Mouse (Mus musculus) liver, embryonic 15.5 days (tissue): Measurements from ENCODE around the gene Fank1. TPM values are rescaled to one million over a fixed set of nuclear protein-coding genes. Genes with fewer than 3 reads are reported as not detected.

ENCODE experiments used
- ATAC-seq: fragments of 200-750 bp; cut with Nextera tagmentation; 2 replicates; pipeline ENCODE4 v1.8.0; 2017; ENCODE audit warnings: moderate number of reproducible peaks, mild to moderate bottlenecking, moderate library complexity; ENCODE audit not compliant: insufficient read depth
- H3K27ac ChIP-seq: fragments of 300-500 bp; sonication (generic); replicated peaks from 2 replicates; pipeline ENCODE4 v1.5.1; 2015; ENCODE audit warnings: mild to moderate bottlenecking, inconsistent platforms
- H3K27me3 ChIP-seq: fragments of 300-500 bp; sonication (generic); 2 replicates; pipeline ENCODE4 v1.6.1; 2015; ENCODE audit warnings: mild to moderate bottlenecking, inconsistent platforms
- H3K36me3 ChIP-seq: fragments of 300-500 bp; sonication (generic); replicated peaks from 2 replicates; pipeline ENCODE4 v1.6.1; 2015; ENCODE audit warnings: moderate library complexity, mild to moderate bottlenecking, inconsistent platforms
- H3K4me1 ChIP-seq: fragments of 300-500 bp; sonication (generic); replicated peaks from 2 replicates; pipeline ENCODE4 v1.6.1; 2015; ENCODE audit warnings: inconsistent platforms
- H3K4me2 ChIP-seq: fragments of 300-500 bp; sonication (generic); 2 replicates; pipeline ENCODE4 v1.6.1; 2015; ENCODE audit warnings: moderate library complexity, mild to moderate bottlenecking, inconsistent platforms
- H3K4me3 ChIP-seq: fragments of 300-500 bp; sonication (generic); replicated peaks from 2 replicates; pipeline ENCODE4 v1.5.1; 2015; ENCODE audit warnings: mild to moderate bottlenecking, inconsistent platforms
- H3K9ac ChIP-seq: fragments of 300-500 bp; sonication (generic); 2 replicates; pipeline ENCODE4 v1.6.1; 2015; ENCODE audit warnings: moderate library complexity, mild to moderate bottlenecking, inconsistent platforms
- H3K9me3 ChIP-seq: fragments of 300-500 bp; sonication (generic); replicated peaks from 2 replicates; pipeline ENCODE4 v1.6.1; 2016; ENCODE audit warnings: inconsistent platforms
- WGBS: fragments of 180-500 bp; shearing (Covaris S2); methylation state at CpG from one replicate; pipeline ENCODE4 v1.1.7; 2015; ENCODE audit warnings: mixed read lengths; ENCODE audit not compliant: insufficient replicate concordance; 5-methylcytosine and 5-hydroxymethylcytosine counted together
- polyA plus RNA-seq: library from polyadenylated mRNA; unstranded; fragments of >200 nt; fragmentation: Nextera tagmentation; extraction: Ambion mirVana; gene quantifications from 2 replicates; pipeline ENCODE4 v1.2.1, GENCODE M21; 2015

Fank1 gene
- polyA plus RNA-seq, 1 experiment from 2014 or later, result not detected

DNA sequence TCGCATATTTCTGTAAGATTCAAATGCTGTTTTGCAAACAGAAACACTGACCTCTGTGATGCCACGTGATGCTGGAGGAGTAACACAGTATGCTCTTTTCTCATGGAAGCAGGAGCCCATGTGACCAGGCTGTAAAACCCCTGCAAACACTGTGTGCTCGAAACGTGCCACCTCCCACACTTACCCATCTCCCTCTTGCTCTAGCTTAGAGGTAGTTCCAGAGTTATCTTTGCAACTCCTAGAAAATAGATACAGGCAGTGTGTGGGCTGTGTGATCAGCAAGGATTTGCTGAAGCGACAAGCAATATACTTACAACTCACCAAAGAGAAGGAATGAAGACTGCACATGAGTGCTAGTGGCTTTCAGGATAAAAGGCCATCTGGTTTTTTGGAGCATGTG, 8.1 kb upstream of the Fank1 start:
- Histone ChIP-seq H3K36me3 (no peaks in the 10 kb centered on the region), H3K27ac (no peak overlapping the region), H3K27me3 (no peaks in the 10 kb centered on the region), H3K9me3 (no peaks in the 10 kb centered on the region), H3K4me3 (no peak overlapping the region), H3K4me2 (no peak overlapping the region), H3K9ac (no peak overlapping the region), H3K4me1 (no peaks in the 10 kb centered on the region)
- ATAC-seq, result no peak
- 61% methylated on average over 5 of the region's 5 CpGs for WGBS

DNA sequence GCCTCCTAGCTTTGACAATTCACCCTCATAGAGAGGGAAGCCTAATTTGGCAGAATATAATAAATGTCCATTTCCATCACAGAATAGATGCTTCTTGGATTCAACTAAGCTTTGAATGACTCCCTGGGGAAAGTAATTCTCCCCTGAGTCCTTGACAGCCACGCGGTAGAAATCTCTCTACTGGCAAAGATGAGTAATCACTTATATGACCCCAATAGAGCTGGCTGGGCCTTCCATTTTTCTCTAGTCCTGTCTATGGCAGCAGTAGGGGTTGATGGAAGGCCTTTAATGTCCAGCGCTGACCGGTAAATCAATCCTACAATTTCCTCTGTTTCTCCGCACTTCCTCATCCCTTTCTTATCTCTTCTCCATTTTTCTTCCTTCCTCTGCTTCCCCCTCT, 1.5 kb upstream of the Fank1 start:
- Histone ChIP-seq H3K4me3 (peak overlapping the region; percentile 90; the same call in 1 of the 2 replicates), H3K9me3 (no peaks in the 10 kb centered on the region), H3K4me2 (peak overlapping the region; percentile 93), H3K36me3 (no peaks in the 10 kb centered on the region), H3K9ac (no peak overlapping the region), H3K27ac (no peak overlapping the region), H3K27me3 (no peaks in the 10 kb centered on the region), H3K4me1 (peaks cover 25% of the 10 kb centered on the region)
- 52% methylated on average over 5 of the region's 5 CpGs for WGBS
- no peak for ATAC-seq

DNA sequence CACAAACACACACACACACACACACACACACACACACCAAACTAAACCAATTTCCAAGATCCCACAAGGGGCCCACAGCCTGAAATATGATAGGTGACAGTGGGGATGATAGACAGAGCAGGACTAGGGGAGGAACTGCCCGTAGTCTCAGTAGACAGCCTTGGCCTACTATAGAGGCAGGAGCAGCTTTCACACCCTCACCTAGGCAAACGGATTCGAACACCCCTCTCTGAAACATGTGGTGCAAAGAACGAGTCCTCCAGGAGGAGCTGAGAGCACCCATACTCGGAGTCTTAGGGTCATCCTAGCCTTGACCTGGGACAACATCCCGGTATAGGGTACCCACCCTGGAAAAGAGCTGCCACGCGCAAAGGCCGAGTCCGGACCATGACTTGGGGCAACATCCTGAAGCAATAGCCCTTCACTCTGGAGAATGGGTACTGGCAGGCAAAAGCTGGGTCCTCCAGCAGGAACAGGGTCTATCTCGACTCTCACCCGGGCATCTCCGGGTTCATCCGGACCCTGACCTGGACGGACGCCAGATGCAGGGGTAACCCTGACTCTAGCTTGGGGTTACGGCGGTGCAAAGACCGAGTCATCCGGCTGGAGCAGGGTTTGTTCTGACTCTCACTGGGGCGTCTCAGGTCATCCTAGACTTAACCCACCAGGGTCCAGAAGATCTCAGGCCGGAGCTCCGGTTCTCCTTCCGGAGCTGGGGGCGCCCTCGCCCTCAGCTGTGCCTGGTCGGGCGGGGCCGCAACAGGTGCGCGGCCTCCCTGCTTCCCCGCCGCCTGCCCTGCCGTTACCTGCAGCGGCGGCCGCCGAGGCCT, 650 bp upstream of the Fank1 start:
- 4% methylated on average over 37 of the region's 38 CpGs for WGBS
- peak; percentile 82 for ATAC-seq

DNA sequence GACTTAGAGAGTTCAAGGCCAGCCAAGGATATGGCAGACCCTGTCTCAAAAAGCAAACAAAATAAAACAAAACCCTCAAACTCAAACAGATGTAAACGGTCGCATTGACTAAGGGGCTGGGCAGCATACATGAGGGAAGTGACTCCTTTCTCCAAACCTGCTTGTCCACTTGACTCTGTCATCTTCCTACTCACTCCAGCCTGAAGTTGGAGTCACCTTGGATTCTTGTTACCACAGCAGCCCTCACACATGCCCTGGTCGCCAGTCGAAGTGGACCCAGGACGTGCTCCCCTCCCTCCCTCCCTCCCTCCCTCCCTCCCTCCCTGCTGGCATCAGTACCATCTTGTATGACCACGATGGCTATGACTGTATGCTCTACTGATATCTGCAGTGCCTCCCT, 4.9 kb downstream of the Fank1 start:
- H3K9me3 ChIP-seq, result no peaks in the 10 kb centered on the region
- no peaks in the 10 kb centered on the region for H3K36me3 ChIP-seq
- H3K4me2 ChIP-seq, result no peak overlapping the region
- peaks cover 25% of the 10 kb centered on the region for H3K4me1 ChIP-seq
- no peak overlapping the region for H3K9ac ChIP-seq
- no peak overlapping the region for H3K27ac ChIP-seq
- WGBS, result 48% methylated on average over 6 of the region's 6 CpGs
- no peak overlapping the region for H3K4me3 ChIP-seq
- H3K27me3 ChIP-seq, result no peaks in the 10 kb centered on the region
- no peak for ATAC-seq

More for the DNA sequence above, 650 bp upstream of the Fank1 start:
- Histone ChIP-seq H3K4me2 (peak overlapping the region; percentile 93), H3K27ac (peak overlapping the region; percentile 68), H3K9me3 (no peaks in the 10 kb centered on the region), H3K4me1 (peaks cover 26% of the 10 kb centered on the region), H3K9ac (peak overlapping the region; percentile 74), H3K4me3 (peak overlapping the region; percentile 90), H3K36me3 (no peaks in the 10 kb centered on the region), H3K27me3 (no peaks in the 10 kb centered on the region)

DNA sequence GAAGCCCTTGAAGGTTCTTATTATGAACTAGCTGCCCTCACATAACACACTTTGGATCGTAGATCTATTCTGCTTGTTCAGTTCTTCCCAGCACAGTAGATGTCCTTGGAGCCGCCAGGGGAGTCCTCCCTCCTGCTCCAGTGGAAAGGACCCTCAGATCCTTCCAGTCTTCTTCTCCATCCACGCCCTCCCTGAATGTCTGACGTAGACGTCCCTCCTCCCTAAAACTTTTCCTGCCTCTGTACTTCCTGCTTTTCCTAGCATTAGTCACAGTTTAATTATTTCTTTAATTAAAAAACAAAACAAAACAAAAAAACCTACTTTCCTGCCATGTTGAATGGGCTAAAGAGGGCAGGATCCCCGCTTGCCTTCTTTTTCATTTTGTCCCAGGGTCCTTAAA, 5.3 kb downstream of the Fank1 start:
- Histone ChIP-seq H3K9me3 (no peaks in the 10 kb centered on the region), H3K27me3 (no peaks in the 10 kb centered on the region), H3K4me1 (peaks cover 22% of the 10 kb centered on the region), H3K9ac (no peak overlapping the region), H3K36me3 (no peaks in the 10 kb centered on the region), H3K4me2 (no peak overlapping the region), H3K4me3 (no peak overlapping the region), H3K27ac (no peak overlapping the region)
- WGBS, result 63% methylated on average over 6 of the region's 6 CpGs
- no peak for ATAC-seq

DNA sequence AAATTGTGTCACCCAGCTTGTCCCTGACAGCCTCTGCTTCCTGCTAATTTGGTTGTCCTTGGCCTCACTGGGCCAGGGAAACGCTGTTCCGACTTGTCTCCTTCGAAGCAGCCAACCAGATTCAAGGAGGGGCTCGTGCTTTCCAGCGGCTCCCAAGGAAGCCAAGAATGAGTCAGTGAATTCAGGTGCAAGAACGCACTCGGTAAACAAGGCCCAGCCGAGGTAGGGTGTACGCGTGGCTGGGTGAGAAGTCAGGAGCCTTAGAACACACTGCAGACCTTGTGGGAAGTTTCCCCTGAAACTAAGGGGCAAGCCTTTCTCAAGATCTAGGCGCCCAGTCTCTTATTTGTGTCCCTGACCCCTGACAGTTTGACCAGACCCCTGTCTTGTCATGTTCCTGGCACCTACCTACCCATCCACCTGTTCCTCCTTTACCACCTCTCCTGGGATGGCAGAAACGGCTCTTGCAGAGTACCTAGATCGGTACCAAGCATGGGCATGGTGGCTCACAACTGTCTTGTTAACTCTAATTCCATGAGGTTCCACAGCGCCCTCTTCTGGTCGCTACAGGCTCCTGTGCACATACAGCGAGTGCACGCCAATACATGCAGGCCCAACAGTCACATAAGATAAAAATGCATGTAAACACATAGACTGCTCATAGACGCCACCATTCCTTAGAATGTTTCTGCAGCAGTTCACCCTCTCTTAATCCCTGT, 6.2 kb downstream of the Fank1 start, which contains the start of gene Dhx32:
Dhx32 (minus strand) TSS at position 10 of the 719 bp plus-strand sequence.
- WGBS, result 21% methylated on average over 18 of the region's 18 CpGs
- peak within 1 kb of the TSS; percentile 16 for H3K4me3 ChIP-seq

DNA sequence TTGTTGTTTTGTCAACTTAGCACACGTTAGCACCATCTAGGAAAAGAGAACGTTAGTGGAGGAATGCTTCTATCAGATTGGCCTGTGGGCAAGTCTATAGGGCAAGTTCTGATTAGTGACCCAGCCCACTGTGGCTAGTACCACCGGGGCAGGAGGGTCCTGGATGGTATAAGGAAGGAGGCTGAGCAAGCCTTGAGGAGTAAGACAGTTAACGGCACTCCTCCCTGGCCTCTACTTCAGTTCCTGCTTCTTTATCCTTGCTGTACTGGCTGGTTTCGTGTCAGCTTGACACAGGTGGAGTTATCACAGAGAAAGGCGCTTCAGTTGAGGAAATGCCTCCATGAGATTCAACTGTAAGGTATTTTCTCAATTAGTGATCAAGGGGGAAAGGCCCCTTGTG, 10.9 kb downstream of the Fank1 start:
- Histone ChIP-seq H3K27me3 (no peaks in the 10 kb centered on the region), H3K4me2 (no peak overlapping the region), H3K4me3 (no peak overlapping the region), H3K4me1 (peaks cover 5% of the 10 kb centered on the region; the same call in 1 of the 2 replicates), H3K9ac (no peak overlapping the region), H3K27ac (no peak overlapping the region), H3K36me3 (no peaks in the 10 kb centered on the region), H3K9me3 (no peaks in the 10 kb centered on the region)
- no peak for ATAC-seq
- WGBS, result 39% methylated on average over 6 of the region's 6 CpGs

More for the DNA sequence above, 6.2 kb downstream of the Fank1 start, which contains the start of gene Dhx32:
- Histone ChIP-seq H3K4me1 (peaks cover 13% of the 10 kb centered on the region; the same call in 1 of the 2 replicates), H3K9me3 (no peaks in the 10 kb centered on the region), H3K36me3 (no peaks in the 10 kb centered on the region), H3K27me3 (no peaks in the 10 kb centered on the region), H3K27ac (peak within 1 kb of the TSS; percentile 35; the same call in 1 of the 2 replicates), H3K9ac (peak within 1 kb of the TSS; percentile 29; the same call in 1 of the 2 replicates), H3K4me2 (peak within 1 kb of the TSS; percentile 48)
- peak; percentile 85 for ATAC-seq

DNA sequence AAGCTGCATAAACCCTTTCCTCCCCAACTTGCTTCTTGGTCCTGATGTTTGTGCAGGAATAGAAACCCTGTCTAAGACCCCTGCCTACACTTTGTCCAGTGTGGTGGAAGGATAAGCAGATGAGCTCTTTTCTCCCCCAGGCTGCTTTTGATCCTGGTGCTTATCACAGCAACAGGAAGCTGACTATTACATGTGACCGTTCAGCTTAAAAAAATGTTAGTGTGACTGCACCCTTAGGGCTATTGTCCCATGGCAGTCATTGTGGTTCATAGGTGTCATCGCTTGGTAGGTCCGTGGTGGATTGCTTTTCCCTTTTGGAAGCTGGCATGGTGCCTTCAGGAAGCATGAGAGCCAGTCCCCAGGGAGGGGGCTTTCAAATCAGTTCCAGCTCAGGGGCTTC, 11.5 kb downstream of the Fank1 start:
- Histone ChIP-seq H3K9me3 (no peaks in the 10 kb centered on the region), H3K27me3 (no peaks in the 10 kb centered on the region), H3K4me2 (no peak overlapping the region), H3K4me3 (no peak overlapping the region), H3K36me3 (no peaks in the 10 kb centered on the region), H3K9ac (no peak overlapping the region), H3K27ac (no peak overlapping the region), H3K4me1 (no peaks in the 10 kb centered on the region)
- no peak for ATAC-seq
- WGBS, result 41% methylated on average over 3 of the region's 3 CpGs

DNA sequence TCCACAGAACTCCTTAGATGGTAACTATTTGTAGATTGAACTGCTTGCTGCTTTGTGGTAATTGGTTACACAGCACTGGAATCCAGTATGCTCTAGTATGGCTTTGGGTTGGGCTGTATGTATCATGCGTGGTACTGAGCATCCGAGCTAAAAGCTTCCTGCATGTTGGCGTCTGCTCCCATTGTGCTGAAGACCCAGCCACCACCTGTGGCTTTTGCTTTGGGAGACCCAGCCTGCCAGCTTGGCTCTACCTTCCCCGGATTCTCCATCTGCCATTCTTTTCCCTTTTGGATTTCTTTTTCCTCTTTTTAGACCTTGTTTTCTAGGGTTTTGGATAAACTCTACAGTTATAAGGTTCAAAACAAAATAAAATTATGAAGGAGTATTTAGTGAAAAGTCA, 13.5 kb downstream of the Fank1 start:
- 62% methylated on average over 4 of the region's 4 CpGs for WGBS
- Histone ChIP-seq H3K9me3 (no peaks in the 10 kb centered on the region), H3K4me2 (no peak overlapping the region), H3K27ac (no peak overlapping the region), H3K36me3 (no peaks in the 10 kb centered on the region), H3K27me3 (no peaks in the 10 kb centered on the region), H3K9ac (no peak overlapping the region), H3K4me3 (no peak overlapping the region), H3K4me1 (no peaks in the 10 kb centered on the region)
- no peak for ATAC-seq

DNA sequence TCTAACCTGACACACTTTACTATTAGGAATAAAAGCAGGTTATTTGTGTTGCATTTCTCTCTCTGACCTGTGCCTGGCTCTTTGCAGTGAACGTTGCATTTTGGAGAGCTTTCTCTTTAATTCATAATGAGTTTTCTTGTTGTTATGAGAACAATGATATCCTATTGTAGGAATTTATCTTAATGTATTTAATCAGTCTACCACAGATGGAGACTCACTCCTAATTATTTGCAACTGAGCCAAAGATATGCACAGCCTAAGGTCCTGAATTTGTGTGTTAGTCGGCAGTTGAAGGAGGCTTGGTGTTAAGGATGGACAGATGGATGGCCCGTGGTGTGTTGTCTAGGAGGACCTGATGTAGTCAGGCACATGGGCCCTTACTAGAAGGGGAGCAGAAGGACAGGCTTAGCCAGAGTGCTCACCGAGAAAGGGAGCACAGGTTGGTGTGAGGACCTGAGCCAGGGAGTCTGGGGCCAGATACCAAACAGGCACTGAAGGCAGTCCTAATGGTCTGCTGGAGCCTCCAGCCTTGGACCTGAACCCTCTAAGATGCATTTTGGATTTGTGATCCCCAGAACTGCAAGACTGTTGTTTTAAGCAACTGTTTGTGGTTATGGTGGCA, 14.1 kb downstream of the Fank1 start:
- Histone ChIP-seq H3K4me2 (no peak overlapping the region), H3K9me3 (no peaks in the 10 kb centered on the region), H3K36me3 (no peaks in the 10 kb centered on the region), H3K4me3 (no peak overlapping the region), H3K4me1 (no peaks in the 10 kb centered on the region), H3K27ac (no peak overlapping the region), H3K27me3 (no peaks in the 10 kb centered on the region), H3K9ac (no peak overlapping the region)
- WGBS, result 48% methylated on average over 4 of the region's 4 CpGs
- ATAC-seq, result no peak

DNA sequence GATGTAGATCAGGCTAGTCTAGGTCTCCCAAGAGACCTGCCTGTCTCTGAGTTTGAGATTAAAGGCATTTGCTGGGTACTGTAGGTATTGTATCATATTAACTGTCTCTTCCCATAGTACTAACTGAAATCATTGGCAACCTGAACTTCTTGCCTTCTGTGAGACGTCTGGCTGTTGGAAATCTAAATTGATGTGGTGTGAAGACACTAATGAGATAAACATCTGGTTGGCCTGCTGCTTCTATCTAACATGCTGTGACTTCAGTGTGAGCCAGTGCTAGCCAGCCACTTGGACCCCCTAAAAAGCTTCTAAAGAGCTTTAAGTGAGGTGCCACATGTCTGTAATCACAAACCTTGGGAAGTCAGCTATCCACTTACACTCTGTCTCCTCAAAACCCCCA, 16.1 kb downstream of the Fank1 start:
- H3K27me3 ChIP-seq, result no peaks in the 10 kb centered on the region
- no peak overlapping the region for H3K9ac ChIP-seq
- no peak overlapping the region for H3K4me3 ChIP-seq
- WGBS, result 25% methylated on average over 1 of the region's 1 CpGs
- no peaks in the 10 kb centered on the region for H3K9me3 ChIP-seq
- no peak overlapping the region for H3K27ac ChIP-seq
- H3K36me3 ChIP-seq, result no peaks in the 10 kb centered on the region
- no peak for ATAC-seq
- no peaks in the 10 kb centered on the region for H3K4me1 ChIP-seq
- no peak overlapping the region for H3K4me2 ChIP-seq
